Mouse (Mus musculus) intestine, postnatal 0 days (tissue): ENCODE measurements at regions not wholly inside any gene's neighbourhood (a gene's known extent, or its start where the extent isn't known, plus 50 kb on each side); places are given as distances from the start of the nearest gene placed in this dataset.

ENCODE experiments used
- ATAC-seq: fragments of 200-750 bp; cut with Nextera tagmentation; 2 replicates; pipeline ENCODE4 v1.8.0; 2017; ENCODE audit warnings: mild to moderate bottlenecking, moderate TSS enrichment, moderate library complexity
- H3K27ac ChIP-seq: fragments of 300-500 bp; sonication (generic); 2 replicates; pipeline ENCODE4 v1.5.1; 2014; ENCODE audit warnings: mild to moderate bottlenecking, low read depth, low read length, moderate library complexity
- H3K27me3 ChIP-seq: fragments of 300-500 bp; sonication (generic); replicated peaks from 2 replicates; pipeline ENCODE4 v1.6.1; 2014; ENCODE audit warnings: low read length, mixed read lengths; ENCODE audit not compliant: control insufficient read depth, insufficient read depth
- H3K36me3 ChIP-seq: fragments of 300-500 bp; sonication (generic); 2 replicates; pipeline ENCODE4 v1.6.1; 2014; ENCODE audit warnings: mild to moderate bottlenecking, moderate library complexity; ENCODE audit not compliant: control insufficient read depth, insufficient read depth
- H3K4me1 ChIP-seq: fragments of 300-500 bp; sonication (generic); replicated peaks from 2 replicates; pipeline ENCODE4 v1.6.1; 2014; ENCODE audit warnings: antibody characterized with exemption, low read length, mixed read lengths; ENCODE audit not compliant: control insufficient read depth, insufficient read depth
- H3K4me2 ChIP-seq: fragments of 300-500 bp; sonication (generic); replicated peaks from 2 replicates; pipeline ENCODE4 v1.6.1; 2014; ENCODE audit warnings: low read depth, mild to moderate bottlenecking, moderate library complexity
- H3K4me3 ChIP-seq: fragments of 300-500 bp; sonication (generic); 2 replicates; pipeline ENCODE4 v1.5.1; 2014; ENCODE audit warnings: low read depth, low read length
- H3K9ac ChIP-seq: fragments of 300-500 bp; sonication (generic); 2 replicates; pipeline ENCODE4 v1.6.1; 2014; ENCODE audit warnings: mild to moderate bottlenecking, low read depth, low read length
- H3K9me3 ChIP-seq: fragments of 300-500 bp; sonication (generic); 2 replicates; pipeline ENCODE4 v1.6.1; 2016; ENCODE audit warnings: mixed run types; ENCODE audit not compliant: control insufficient read depth
- CTCF ChIP-seq: sonication (generic); IDR thresholded peaks from 2 replicates; pipeline ENCODE4 v1.5.1; 2016; ENCODE audit warnings: low read depth, mild to moderate bottlenecking, control low read depth, antibody characterized with exemption, moderate library complexity
- WGBS: fragments of 180-500 bp; shearing (Covaris S2); extraction: QIAGEN DNeasy Blood & Tissue Kit; methylation state at CpG from one replicate; pipeline ENCODE4 v1.1.7; 2014; 5-methylcytosine and 5-hydroxymethylcytosine counted together

- 87% methylated on average over 6 of the region's 6 CpGs for WGBS
- no peak for TF ChIP-seq CTCF
- no peak overlapping the region for H3K9ac ChIP-seq
- ATAC-seq: no peak
- H3K27ac ChIP-seq: no peak overlapping the region
- no peaks in the 10 kb centered on the region for H3K36me3 ChIP-seq
- no peak overlapping the region for H3K4me2 ChIP-seq
- no peaks in the 10 kb centered on the region for H3K4me1 ChIP-seq
- H3K9me3 ChIP-seq: no peaks in the 10 kb centered on the region
- H3K4me3 ChIP-seq: no peak overlapping the region
- no peaks in the 10 kb centered on the region for H3K27me3 ChIP-seq
Measured at GRCm38 (mm10) chr14:76188105-76188645, 77.5 kb downstream of the Nufip1 start.

GRCm38 (mm10) chr14:76195324-76195723 is 84.6 kb downstream of the Nufip1 start:
- 76% methylated on average over 10 of the region's 10 CpGs for WGBS

GRCm38 (mm10) chr14:76197357-76197756 is 86.7 kb downstream of the Nufip1 start:
- 71% methylated on average over 2 of the region's 2 CpGs for WGBS
- no peak overlapping the region for H3K27ac ChIP-seq
- H3K4me3 ChIP-seq: no peak overlapping the region
- no peaks in the 10 kb centered on the region for H3K4me1 ChIP-seq
- no peak overlapping the region for H3K4me2 ChIP-seq
- ATAC-seq: no peak
- H3K36me3 ChIP-seq: no peaks in the 10 kb centered on the region
- H3K9me3 ChIP-seq: no peaks in the 10 kb centered on the region
- H3K27me3 ChIP-seq: no peaks in the 10 kb centered on the region
- H3K9ac ChIP-seq: no peak overlapping the region
- no peak for TF ChIP-seq CTCF

More at GRCm38 (mm10) chr14:76195324-76195723, 84.6 kb downstream of the Nufip1 start:
- Histone ChIP-seq H3K9me3 (no peaks in the 10 kb centered on the region), H3K27me3 (no peaks in the 10 kb centered on the region), H3K4me2 (no peak overlapping the region), H3K27ac (no peak overlapping the region), H3K4me1 (no peaks in the 10 kb centered on the region), H3K36me3 (no peaks in the 10 kb centered on the region), H3K4me3 (no peak overlapping the region), H3K9ac (no peak overlapping the region)
- no peak for TF ChIP-seq CTCF
- no peak for ATAC-seq

GRCm38 (mm10) chr14:76198406-76198805 is 87.7 kb downstream of the Nufip1 start:
- no peak for ATAC-seq
- Histone ChIP-seq H3K4me3 (no peak overlapping the region), H3K27ac (no peak overlapping the region), H3K9ac (no peak overlapping the region), H3K27me3 (no peaks in the 10 kb centered on the region), H3K4me1 (no peaks in the 10 kb centered on the region), H3K36me3 (no peaks in the 10 kb centered on the region), H3K9me3 (no peaks in the 10 kb centered on the region), H3K4me2 (no peak overlapping the region)
- TF ChIP-seq CTCF: no peak
- WGBS: 62% methylated on average over 5 of the region's 5 CpGs

- H3K9ac ChIP-seq: no peak overlapping the region
- H3K4me3 ChIP-seq: no peak overlapping the region
- no peak overlapping the region for H3K27ac ChIP-seq
- no peaks in the 10 kb centered on the region for H3K36me3 ChIP-seq
- H3K9me3 ChIP-seq: no peaks in the 10 kb centered on the region
- no peak overlapping the region for H3K4me2 ChIP-seq
- peak; percentile 57 for ATAC-seq
- H3K27me3 ChIP-seq: no peaks in the 10 kb centered on the region
- WGBS: 74% methylated on average over 4 of the region's 4 CpGs
- no peak for TF ChIP-seq CTCF
- H3K4me1 ChIP-seq: no peaks in the 10 kb centered on the region
Measured at GRCm38 (mm10) chr14:76202595-76202994, 91.9 kb downstream of the Nufip1 start.

GRCm38 (mm10) chr14:76203135-76203534 is 92.4 kb downstream of the Nufip1 start:
- ATAC-seq: no peak
- Histone ChIP-seq H3K27me3 (no peaks in the 10 kb centered on the region), H3K9ac (no peak overlapping the region), H3K4me2 (no peak overlapping the region), H3K36me3 (no peaks in the 10 kb centered on the region), H3K4me3 (no peak overlapping the region), H3K27ac (no peak overlapping the region), H3K9me3 (no peaks in the 10 kb centered on the region), H3K4me1 (no peaks in the 10 kb centered on the region)
- no peak for TF ChIP-seq CTCF
- 60% methylated on average over 1 of the region's 1 CpGs for WGBS
